Mouse (Mus musculus) liver, embryonic 14.5 days (tissue): ENCODE measurements around the gene Il10.

ENCODE experiments used
- CTCF ChIP-seq: IDR thresholded peaks from 2 replicates; pipeline ENCODE4 v1.5.1; 2016; ENCODE audit warnings: antibody characterized with exemption, low read depth, control low read depth
- EP300 ChIP-seq: IDR thresholded peaks from 2 replicates; pipeline ENCODE4 v1.6.1; 2016; ENCODE audit warnings: antibody characterized with exemption, low read depth

- TF ChIP-seq EP300: no peak
- TF ChIP-seq CTCF: peak; percentile 65
Measured at GRCm38 (mm10) chr1:130979455-130979854, 40.2 kb upstream of the Il10 start.
